Mouse (Mus musculus) limb, embryonic 15.5 days (tissue): Measurements from ENCODE around the gene Vezt. TPM values are rescaled to one million over a fixed set of nuclear protein-coding genes. Genes with fewer than 3 reads are reported as not detected.

ENCODE experiments used
- ATAC-seq: fragments of 200-750 bp; cut with Nextera tagmentation; 2 replicates; pipeline ENCODE4 v1.8.0; 2017; ENCODE audit warnings: low read depth, moderate TSS enrichment; ENCODE audit not compliant: insufficient number of reproducible peaks, low FRiP score, low TSS enrichment
- H3K27ac ChIP-seq: fragments of 300-500 bp; sonication (generic); 2 replicates; pipeline ENCODE4 v1.5.1; 2015; ENCODE audit warnings: moderate library complexity, mild to moderate bottlenecking, inconsistent platforms
- H3K27me3 ChIP-seq: fragments of 300-500 bp; sonication (generic); 2 replicates; pipeline ENCODE4 v1.6.1; 2015; ENCODE audit warnings: inconsistent platforms
- H3K36me3 ChIP-seq: fragments of 300-500 bp; sonication (generic); 2 replicates; pipeline ENCODE4 v1.6.1; 2015; ENCODE audit warnings: inconsistent platforms
- H3K4me1 ChIP-seq: fragments of 300-500 bp; sonication (generic); 2 replicates; pipeline ENCODE4 v1.6.1; 2015; ENCODE audit warnings: inconsistent platforms
- H3K4me2 ChIP-seq: fragments of 300-500 bp; sonication (generic); 2 replicates; pipeline ENCODE4 v1.6.1; 2015; ENCODE audit warnings: mild to moderate bottlenecking, inconsistent platforms
- H3K4me3 ChIP-seq: fragments of 300-500 bp; sonication (generic); 2 replicates; pipeline ENCODE4 v1.5.1; 2015; ENCODE audit warnings: mild to moderate bottlenecking, inconsistent platforms
- H3K9ac ChIP-seq: fragments of 300-500 bp; sonication (generic); 2 replicates; pipeline ENCODE4 v1.6.1; 2015; ENCODE audit warnings: inconsistent platforms
- H3K9me3 ChIP-seq: fragments of 300-500 bp; sonication (generic); 2 replicates; pipeline ENCODE4 v1.6.1; 2016; ENCODE audit warnings: inconsistent platforms
- WGBS: fragments of 180-500 bp; shearing (Covaris S2); methylation state at CpG from one replicate; pipeline ENCODE4 v1.1.7; 2015; 5-methylcytosine and 5-hydroxymethylcytosine counted together
- polyA plus RNA-seq: library from polyadenylated mRNA; unstranded; fragments of >200 nt; fragmentation: Nextera tagmentation; extraction: Ambion mirVana; gene quantifications from 2 replicates; pipeline ENCODE4 v1.2.1, GENCODE M21; 2015

The Vezt gene
- polyA plus RNA-seq, 1 experiment from 2014 or later, result 26.3 TPM

- H3K36me3 ChIP-seq, result peaks cover 78% of the 10 kb centered on the region
- H3K4me2 ChIP-seq, result no peak overlapping the region
- no peak overlapping the region for H3K27ac ChIP-seq
- no peak overlapping the region for H3K9ac ChIP-seq
- no peak for ATAC-seq
- no peaks in the 10 kb centered on the region for H3K9me3 ChIP-seq
- no peaks in the 10 kb centered on the region for H3K27me3 ChIP-seq
- H3K4me1 ChIP-seq, result no peaks in the 10 kb centered on the region
- no peak overlapping the region for H3K4me3 ChIP-seq
- WGBS, result 89% methylated on average over 10 of the region's 10 CpGs
Observed at GRCm38 (mm10) chr10:94000223-94000622, 35.4 kb downstream of the Vezt start.

- ATAC-seq, result no peak
- no peak overlapping the region for H3K4me2 ChIP-seq
- H3K9ac ChIP-seq, result no peak overlapping the region
- H3K9me3 ChIP-seq, result no peaks in the 10 kb centered on the region
- peaks cover 81% of the 10 kb centered on the region for H3K36me3 ChIP-seq
- H3K27ac ChIP-seq, result no peak overlapping the region
- 82% methylated on average over 1 of the region's 1 CpGs for WGBS
- no peaks in the 10 kb centered on the region for H3K4me1 ChIP-seq
- no peak overlapping the region for H3K4me3 ChIP-seq
- no peaks in the 10 kb centered on the region for H3K27me3 ChIP-seq
Observed at GRCm38 (mm10) chr10:93999357-93999756, 36.3 kb downstream of the Vezt start.

- Histone ChIP-seq H3K9ac (no peak overlapping the region), H3K4me1 (no peaks in the 10 kb centered on the region), H3K27ac (no peak overlapping the region), H3K4me3 (no peak overlapping the region), H3K27me3 (no peaks in the 10 kb centered on the region), H3K9me3 (no peaks in the 10 kb centered on the region), H3K36me3 (peaks cover 78% of the 10 kb centered on the region), H3K4me2 (no peak overlapping the region)
- no peak for ATAC-seq
- WGBS, result 97% methylated on average over 1 of the region's 1 CpGs
Observed at GRCm38 (mm10) chr10:93995100-93995499, 40.5 kb downstream of the Vezt start.

GRCm38 (mm10) chr10:93994136-93994535 is 41.5 kb downstream of the Vezt start:
- Histone ChIP-seq H3K36me3 (peaks cover 75% of the 10 kb centered on the region), H3K27ac (no peak overlapping the region), H3K9me3 (no peaks in the 10 kb centered on the region), H3K9ac (no peak overlapping the region), H3K4me3 (no peak overlapping the region), H3K4me2 (no peak overlapping the region), H3K27me3 (no peaks in the 10 kb centered on the region), H3K4me1 (no peaks in the 10 kb centered on the region)
- WGBS, result 94% methylated on average over 10 of the region's 10 CpGs
- no peak for ATAC-seq

- H3K9ac ChIP-seq, result no peak overlapping the region
- no peaks in the 10 kb centered on the region for H3K27me3 ChIP-seq
- H3K4me3 ChIP-seq, result no peak overlapping the region
- H3K9me3 ChIP-seq, result no peaks in the 10 kb centered on the region
- no peak for ATAC-seq
- H3K4me2 ChIP-seq, result no peak overlapping the region
- no peak overlapping the region for H3K27ac ChIP-seq
- no peaks in the 10 kb centered on the region for H3K4me1 ChIP-seq
- H3K36me3 ChIP-seq, result peaks cover 41% of the 10 kb centered on the region
Observed at GRCm38 (mm10) chr10:93985357-93985756, 50.3 kb downstream of the Vezt start.

- peaks cover 47% of the 10 kb centered on the region for H3K36me3 ChIP-seq
- H3K4me3 ChIP-seq, result no peak overlapping the region
- H3K9ac ChIP-seq, result no peak overlapping the region
- no peak for ATAC-seq
- H3K4me2 ChIP-seq, result no peak overlapping the region
- WGBS, result 73% methylated on average over 10 of the region's 10 CpGs
- H3K27ac ChIP-seq, result no peak overlapping the region
- H3K4me1 ChIP-seq, result no peaks in the 10 kb centered on the region
- H3K27me3 ChIP-seq, result no peaks in the 10 kb centered on the region
- no peaks in the 10 kb centered on the region for H3K9me3 ChIP-seq
Observed at GRCm38 (mm10) chr10:93969306-93969705, 66.3 kb downstream of the Vezt start.

- no peaks in the 10 kb centered on the region for H3K9me3 ChIP-seq
- H3K4me2 ChIP-seq, result no peak overlapping the region
- no peak for ATAC-seq
- H3K4me3 ChIP-seq, result no peak overlapping the region
- H3K9ac ChIP-seq, result no peak overlapping the region
- H3K4me1 ChIP-seq, result no peaks in the 10 kb centered on the region
- peaks cover 39% of the 10 kb centered on the region for H3K36me3 ChIP-seq
- no peaks in the 10 kb centered on the region for H3K27me3 ChIP-seq
- no peak overlapping the region for H3K27ac ChIP-seq
Observed at GRCm38 (mm10) chr10:93967486-93967885, 68.1 kb downstream of the Vezt start.

- Histone ChIP-seq H3K4me2 (no peak overlapping the region), H3K36me3 (no peaks in the 10 kb centered on the region)
Observed at GRCm38 (mm10) chr10:93954023-93954422, 81.6 kb downstream of the Vezt start.

GRCm38 (mm10) chr10:93953504-93953903 is 82.1 kb downstream of the Vezt start:
- H3K4me2 ChIP-seq, result no peak overlapping the region
- no peaks in the 10 kb centered on the region for H3K9me3 ChIP-seq
- H3K27ac ChIP-seq, result no peak overlapping the region
- H3K9ac ChIP-seq, result no peak overlapping the region
- H3K36me3 ChIP-seq, result no peaks in the 10 kb centered on the region
- no peak for ATAC-seq
- WGBS, result 74% methylated on average over 7 of the region's 7 CpGs
- no peaks in the 10 kb centered on the region for H3K27me3 ChIP-seq
- no peak overlapping the region for H3K4me3 ChIP-seq
- H3K4me1 ChIP-seq, result no peaks in the 10 kb centered on the region

More at GRCm38 (mm10) chr10:93954023-93954422, 81.6 kb downstream of the Vezt start:
- Histone ChIP-seq H3K27ac (no peak overlapping the region), H3K4me1 (no peaks in the 10 kb centered on the region), H3K9ac (no peak overlapping the region), H3K4me3 (no peak overlapping the region), H3K27me3 (no peaks in the 10 kb centered on the region), H3K9me3 (no peaks in the 10 kb centered on the region)
- no peak for ATAC-seq
- WGBS, result 79% methylated on average over 3 of the region's 3 CpGs

GRCm38 (mm10) chr10:93950991-93951390 is 84.6 kb downstream of the Vezt start:
- Histone ChIP-seq H3K9me3 (no peaks in the 10 kb centered on the region), H3K36me3 (no peaks in the 10 kb centered on the region), H3K27me3 (no peaks in the 10 kb centered on the region), H3K4me2 (no peak overlapping the region), H3K4me3 (no peak overlapping the region), H3K4me1 (0 out of 2 replicates have a peak, but pooled peaks cover under 1% of the 10 kb centered on the region), H3K27ac (no peak overlapping the region), H3K9ac (no peak overlapping the region)
- 87% methylated on average over 3 of the region's 3 CpGs for WGBS
- ATAC-seq, result no peak

GRCm38 (mm10) chr10:93949921-93950320 is 85.7 kb downstream of the Vezt start:
- H3K36me3 ChIP-seq, result no peaks in the 10 kb centered on the region
- WGBS, result 92% methylated on average over 2 of the region's 2 CpGs
- no peak overlapping the region for H3K9ac ChIP-seq
- ATAC-seq, result no peak
- no peak overlapping the region for H3K4me2 ChIP-seq
- H3K27ac ChIP-seq, result no peak overlapping the region
- no peak overlapping the region for H3K4me3 ChIP-seq
- 0 out of 2 replicates have a peak, but pooled peaks cover 2% of the 10 kb centered on the region for H3K4me1 ChIP-seq
- H3K9me3 ChIP-seq, result no peaks in the 10 kb centered on the region
- H3K27me3 ChIP-seq, result no peaks in the 10 kb centered on the region

- no peaks in the 10 kb centered on the region for H3K9me3 ChIP-seq
- 59% methylated on average over 9 of the region's 9 CpGs for WGBS
- H3K36me3 ChIP-seq, result no peaks in the 10 kb centered on the region
- no peak overlapping the region for H3K4me3 ChIP-seq
- H3K27me3 ChIP-seq, result no peaks in the 10 kb centered on the region
- no peak overlapping the region for H3K9ac ChIP-seq
- no peak for ATAC-seq
- peaks cover 4% of the 10 kb centered on the region; the same call in 1 of the 2 replicates for H3K4me1 ChIP-seq
- H3K4me2 ChIP-seq, result no peak overlapping the region
- no peak overlapping the region for H3K27ac ChIP-seq
Observed at GRCm38 (mm10) chr10:93945843-93946499, 89.6 kb downstream of the Vezt start.

GRCm38 (mm10) chr10:93945364-93945763 is 90.3 kb downstream of the Vezt start:
- Histone ChIP-seq H3K4me1 (peaks cover 4% of the 10 kb centered on the region; the same call in 1 of the 2 replicates), H3K4me3 (no peak overlapping the region), H3K36me3 (no peaks in the 10 kb centered on the region), H3K4me2 (no peak overlapping the region), H3K9me3 (no peaks in the 10 kb centered on the region), H3K27ac (no peak overlapping the region), H3K9ac (no peak overlapping the region), H3K27me3 (no peaks in the 10 kb centered on the region)
- WGBS, result 20% methylated on average over 4 of the region's 4 CpGs
- no peak for ATAC-seq
